Mouse (Mus musculus): ENCODE results near the gene Hnrnpa2b1. TPM values are rescaled to one million over a fixed set of nuclear protein-coding genes. Genes with fewer than 3 reads are reported as not detected.

Hnrnpa2b1 gene
- polyA plus RNA-seq, 1 experiment = 275 TPM

GRCm38 (mm10) chr6:51472213-51472612 lies 2.5 kb upstream of the Hnrnpa2b1 start:
- Histone ChIP-seq H3K27me3 (ENCODE audit: control insufficient read depth, insufficient read depth, insufficient read length) (no peaks in the 10 kb centered on the region), H3K79me2 (ENCODE audit: control insufficient read depth, insufficient read depth) (peaks cover 84% of the 10 kb centered on the region), H3ac (ENCODE audit: control insufficient read depth, insufficient read length) (no peak overlapping the region), H3K36me3 (ENCODE audit: control insufficient read depth, insufficient read depth) (peaks cover 34% of the 10 kb centered on the region), H3K4me2 (ENCODE audit: low read depth) (peak overlapping the region; percentile 68), H3K4me3 (peak overlapping the region; percentile 80)
- TF ChIP-seq REST (IDR thresholded peaks at IDR 0.05; ENCODE audit: insufficient read depth, insufficient read length) (no peak), POLR2AphosphoS2 (IDR thresholded peaks at IDR 0.05; ENCODE audit: insufficient read length, low read depth) (no peak), E2F4 (IDR thresholded peaks at IDR 0.05; ENCODE audit: insufficient read depth) (no peak), TCF12 (IDR thresholded peaks at IDR 0.05; ENCODE audit: insufficient read depth, poor library complexity, severe bottlenecking) (no peak), TCF3 (IDR thresholded peaks at IDR 0.05; ENCODE audit: insufficient read length, low read depth) (no peak)

GRCm38 (mm10) chr6:51471782-51472181 lies 2.1 kb upstream of the Hnrnpa2b1 start:
- Histone ChIP-seq H3K79me2 (ENCODE audit: control insufficient read depth, insufficient read depth) (peaks cover 87% of the 10 kb centered on the region), H3K36me3 (ENCODE audit: control insufficient read depth, insufficient read depth) (peaks cover 37% of the 10 kb centered on the region)

GRCm38 (mm10) chr6:51471179-51471505 lies 1.4 kb upstream of the Hnrnpa2b1 start:
- no peaks in the 10 kb centered on the region for H3K27me3 ChIP-seq (ENCODE audit: control insufficient read depth, insufficient read depth, insufficient read length)

More at GRCm38 (mm10) chr6:51471782-51472181, 2.1 kb upstream of the Hnrnpa2b1 start:
- TF ChIP-seq TCF3 (IDR thresholded peaks at IDR 0.05; ENCODE audit: insufficient read length, low read depth) (no peak), MYOG (IDR thresholded peaks at IDR 0.05; ENCODE audit: control insufficient read depth in 1 of 3, insufficient read depth in 1 of 3, insufficient read length in 2 of 3, low read depth in 2 of 3) (no peak), REST (IDR thresholded peaks at IDR 0.05; ENCODE audit: insufficient read depth, insufficient read length) (no peak), E2F4 (IDR thresholded peaks at IDR 0.05; ENCODE audit: insufficient read depth) (no peak), POLR2A (IDR thresholded peaks at IDR 0.05; ENCODE audit: insufficient read length, low read depth) (no peak), MYOD1 (IDR thresholded peaks at IDR 0.05; ENCODE audit: control insufficient read depth in 1 of 3, insufficient read length in 2 of 3, low read depth in 2 of 3) (no peak), MAX (IDR thresholded peaks at IDR 0.05; ENCODE audit: low read depth) (no peak), USF1 (IDR thresholded peaks at IDR 0.05; ENCODE audit: low read depth) (no peak), CEBPB (IDR thresholded peaks at IDR 0.05; ENCODE audit: insufficient read depth, poor library complexity, severe bottlenecking) (no peak), POLR2AphosphoS2 (IDR thresholded peaks at IDR 0.05; ENCODE audit: insufficient read length, low read depth) (no peak), TCF12 (IDR thresholded peaks at IDR 0.05; ENCODE audit: insufficient read depth, poor library complexity, severe bottlenecking) (no peak), SRF (IDR thresholded peaks at IDR 0.05; ENCODE audit: control insufficient read depth, insufficient read length, low read depth) (no peak)
- Histone ChIP-seq H3K4me3 (peak overlapping the region; percentile 80), H3ac (ENCODE audit: control insufficient read depth, insufficient read length) (no peak overlapping the region), H3K27me3 (ENCODE audit: control insufficient read depth, insufficient read depth, insufficient read length) (no peaks in the 10 kb centered on the region), H3K4me2 (ENCODE audit: low read depth) (peak overlapping the region; percentile 68)

GRCm38 (mm10) chr6:51470311-51471178 lies 851 bp upstream of the Hnrnpa2b1 start, which contains the start of gene Cbx3:
Cbx3 (plus strand) TSS chr6:51470360.
- Histone ChIP-seq H3K4me2 (ENCODE audit: low read depth) (peak within 1 kb of the TSS; percentile 68), H3K4me3 (peak within 1 kb of the TSS; percentile 80), H3K79me2 (ENCODE audit: control insufficient read depth, insufficient read depth) (peaks cover 87% of the 10 kb centered on the region), H3ac (ENCODE audit: control insufficient read depth, insufficient read length) (peak within 1 kb of the TSS; percentile 83), H3K27me3 (ENCODE audit: control insufficient read depth, insufficient read depth, insufficient read length) (no peaks in the 10 kb centered on the region), H3K36me3 (ENCODE audit: control insufficient read depth, insufficient read depth) (peaks cover 37% of the 10 kb centered on the region)
- TF ChIP-seq SRF (IDR thresholded peaks at IDR 0.05; ENCODE audit: control insufficient read depth, insufficient read length, low read depth) (no peak), TCF12 (IDR thresholded peaks at IDR 0.05; ENCODE audit: insufficient read depth, poor library complexity, severe bottlenecking) (no peak), POLR2AphosphoS2 (IDR thresholded peaks at IDR 0.05; ENCODE audit: insufficient read length, low read depth) (peak; percentile 16), CEBPB (IDR thresholded peaks at IDR 0.05; ENCODE audit: insufficient read depth, poor library complexity, severe bottlenecking) (no peak), MYOD1 (IDR thresholded peaks at IDR 0.05; ENCODE audit: control insufficient read depth in 1 of 3, insufficient read length in 2 of 3, low read depth in 2 of 3) (peak in 1 of 3 experiments; percentile 36), MYOG (IDR thresholded peaks at IDR 0.05; ENCODE audit: control insufficient read depth in 1 of 3, insufficient read depth in 1 of 3, insufficient read length in 2 of 3, low read depth in 2 of 3) (peak in 2 of 3 experiments; percentile 13 to 55), REST (IDR thresholded peaks at IDR 0.05; ENCODE audit: insufficient read depth, insufficient read length) (no peak), POLR2A (IDR thresholded peaks at IDR 0.05; ENCODE audit: insufficient read length, low read depth) (peak; percentile 57), TCF3 (IDR thresholded peaks at IDR 0.05; ENCODE audit: insufficient read length, low read depth) (no peak)

More at GRCm38 (mm10) chr6:51471179-51471505, 1.4 kb upstream of the Hnrnpa2b1 start:
- peaks cover 87% of the 10 kb centered on the region for H3K79me2 ChIP-seq (ENCODE audit: control insufficient read depth, insufficient read depth)
- peaks cover 37% of the 10 kb centered on the region for H3K36me3 ChIP-seq (ENCODE audit: control insufficient read depth, insufficient read depth)
- peak overlapping the region; percentile 80 for H3K4me3 ChIP-seq
- TF ChIP-seq MYOG (IDR thresholded peaks at IDR 0.05; ENCODE audit: control insufficient read depth in 1 of 3, insufficient read depth in 1 of 3, insufficient read length in 2 of 3, low read depth in 2 of 3) = no peak
- no peak for TF ChIP-seq POLR2A (IDR thresholded peaks at IDR 0.05; ENCODE audit: insufficient read length, low read depth)
- no peak for TF ChIP-seq CEBPB (IDR thresholded peaks at IDR 0.05; ENCODE audit: insufficient read depth, poor library complexity, severe bottlenecking)
- no peak for TF ChIP-seq REST (IDR thresholded peaks at IDR 0.05; ENCODE audit: insufficient read depth, insufficient read length)
- peak overlapping the region; percentile 68 for H3K4me2 ChIP-seq (ENCODE audit: low read depth)
- H3ac ChIP-seq (ENCODE audit: control insufficient read depth, insufficient read length) = peak overlapping the region; percentile 83

All from myocyte (in vitro differentiated cells).